Mouse (Mus musculus) embryonic facial prominence, embryonic 13.5 days (tissue): ENCODE measurements around the gene Tfap2a. TPM values are rescaled to one million over a fixed set of nuclear protein-coding genes. Genes with fewer than 3 reads are reported as not detected.

Experiments used
- ATAC-seq: fragments of 200-750 bp; cut with Nextera tagmentation; 2 replicates; pipeline ENCODE4 v1.8.0; 2017; ENCODE audit warnings: low read depth; ENCODE audit not compliant: insufficient number of reproducible peaks, insufficient read depth, low FRiP score, low TSS enrichment
- H3K27ac ChIP-seq: fragments of 300-500 bp; sonication (generic); 2 replicates; pipeline ENCODE4 v1.5.1; 2015; ENCODE audit warnings: moderate library complexity, mild to moderate bottlenecking, inconsistent platforms
- H3K27me3 ChIP-seq: fragments of 300-500 bp; sonication (generic); 2 replicates; pipeline ENCODE4 v1.6.1; 2015; ENCODE audit warnings: mild to moderate bottlenecking, inconsistent platforms
- H3K36me3 ChIP-seq: fragments of 300-500 bp; sonication (generic); 2 replicates; pipeline ENCODE4 v1.6.1; 2015; ENCODE audit warnings: mild to moderate bottlenecking, inconsistent platforms
- H3K4me1 ChIP-seq: fragments of 300-500 bp; sonication (generic); 2 replicates; pipeline ENCODE4 v1.6.1; 2015; ENCODE audit warnings: inconsistent platforms
- H3K4me2 ChIP-seq: fragments of 300-500 bp; sonication (generic); 2 replicates; pipeline ENCODE4 v1.6.1; 2015; ENCODE audit warnings: moderate library complexity, mild to moderate bottlenecking, inconsistent platforms
- H3K4me3 ChIP-seq: fragments of 300-500 bp; sonication (generic); 2 replicates; pipeline ENCODE4 v1.5.1; 2015; ENCODE audit warnings: mild to moderate bottlenecking, inconsistent platforms
- H3K9ac ChIP-seq: fragments of 300-500 bp; sonication (generic); 2 replicates; pipeline ENCODE4 v1.6.1; 2015; ENCODE audit warnings: mild to moderate bottlenecking, inconsistent platforms
- H3K9me3 ChIP-seq: fragments of 300-500 bp; sonication (generic); 2 replicates; pipeline ENCODE4 v1.6.1; 2016; ENCODE audit warnings: inconsistent platforms
- WGBS: fragments of 180-500 bp; shearing (Covaris S2); methylation state at CpG from one replicate; pipeline ENCODE4 v1.1.7; 2015; ENCODE audit warnings: mixed read lengths; 5-methylcytosine and 5-hydroxymethylcytosine counted together
- polyA plus RNA-seq: library from polyadenylated mRNA; unstranded; fragments of >200 nt; fragmentation: Nextera tagmentation; extraction: Ambion mirVana; gene quantifications from 2 replicates; pipeline ENCODE4 v1.2.1, GENCODE M21; 2015

The Tfap2a gene
- polyA plus RNA-seq, 1 experiment from 2014 or later = 17.5 TPM

- Histone ChIP-seq H3K27ac (no peak overlapping the region), H3K36me3 (no peaks in the 10 kb centered on the region), H3K4me1 (peaks cover 51% of the 10 kb centered on the region), H3K4me2 (peak overlapping the region; percentile 61), H3K9me3 (no peaks in the 10 kb centered on the region), H3K9ac (peak overlapping the region; percentile 32; the same call in 1 of the 2 replicates), H3K4me3 (peak overlapping the region; percentile 26), H3K27me3 (peaks cover 83% of the 10 kb centered on the region)
- no peak for ATAC-seq
- 3% methylated on average over 21 of the region's 21 CpGs for WGBS
Observed at GRCm38 (mm10) chr13:40709321-40710061, 28.7 kb downstream of the Tfap2a start.

GRCm38 (mm10) chr13:40708913-40709312 lies 29.3 kb downstream of the Tfap2a start:
- peak overlapping the region; percentile 26 for H3K4me3 ChIP-seq
- H3K27ac ChIP-seq = no peak overlapping the region
- under 1% methylated on average over 26 of the region's 26 CpGs for WGBS
- no peaks in the 10 kb centered on the region for H3K9me3 ChIP-seq
- peaks cover 51% of the 10 kb centered on the region for H3K4me1 ChIP-seq
- H3K9ac ChIP-seq = peak overlapping the region; percentile 27; the same call in 1 of the 2 replicates
- no peak for ATAC-seq
- no peaks in the 10 kb centered on the region for H3K36me3 ChIP-seq
- peaks cover 83% of the 10 kb centered on the region for H3K27me3 ChIP-seq
- H3K4me2 ChIP-seq = peak overlapping the region; percentile 61

- no peak overlapping the region for H3K4me3 ChIP-seq
- H3K27me3 ChIP-seq = peaks cover 87% of the 10 kb centered on the region
- WGBS = 4% methylated on average over 5 of the region's 5 CpGs
- H3K4me2 ChIP-seq = 0 out of 2 replicates have a peak overlapping the region, but pooled peaks have one; percentile 61
- H3K9me3 ChIP-seq = no peaks in the 10 kb centered on the region
- H3K4me1 ChIP-seq = peaks cover 57% of the 10 kb centered on the region
- no peaks in the 10 kb centered on the region for H3K36me3 ChIP-seq
- ATAC-seq = no peak
- H3K9ac ChIP-seq = no peak overlapping the region
- H3K27ac ChIP-seq = no peak overlapping the region
Observed at GRCm38 (mm10) chr13:40708271-40708670, 29.9 kb downstream of the Tfap2a start.

GRCm38 (mm10) chr13:40707646-40708045 lies 30.5 kb downstream of the Tfap2a start:
- Histone ChIP-seq H3K4me1 (peaks cover 63% of the 10 kb centered on the region), H3K36me3 (no peaks in the 10 kb centered on the region), H3K4me2 (no peak overlapping the region), H3K9ac (no peak overlapping the region), H3K27ac (no peak overlapping the region), H3K27me3 (peaks cover 93% of the 10 kb centered on the region), H3K9me3 (no peaks in the 10 kb centered on the region), H3K4me3 (no peak overlapping the region)
- 33% methylated on average over 3 of the region's 3 CpGs for WGBS
- ATAC-seq = no peak

DNA sequence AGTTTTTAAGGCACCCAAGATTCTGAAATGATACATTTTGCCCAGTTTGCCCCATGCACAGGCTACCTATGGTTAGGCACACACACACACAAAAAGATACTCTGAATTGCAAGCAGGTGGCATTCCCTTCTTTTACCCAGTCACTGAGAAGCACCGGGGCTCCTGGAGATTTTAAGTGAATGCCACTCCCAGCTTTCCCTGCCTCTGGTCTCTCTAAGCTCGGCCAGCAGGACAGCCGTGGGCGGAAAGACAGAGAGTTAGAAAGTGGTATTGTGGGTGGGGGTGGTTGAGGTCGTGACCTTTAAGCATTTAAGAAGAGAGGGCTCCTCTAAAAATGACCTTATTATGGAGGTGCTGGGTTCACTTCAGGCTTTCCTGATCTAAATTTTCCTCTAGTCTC lies 31.6 kb downstream of the Tfap2a start:
- 20% methylated on average over 5 of the region's 5 CpGs for WGBS
- peak overlapping the region; percentile 22; the same call in 1 of the 2 replicates for H3K27ac ChIP-seq
- H3K4me1 ChIP-seq = peaks cover 65% of the 10 kb centered on the region
- H3K9me3 ChIP-seq = no peaks in the 10 kb centered on the region
- H3K4me2 ChIP-seq = no peak overlapping the region
- no peak overlapping the region for H3K4me3 ChIP-seq
- peaks cover 94% of the 10 kb centered on the region for H3K27me3 ChIP-seq
- H3K9ac ChIP-seq = no peak overlapping the region
- no peaks in the 10 kb centered on the region for H3K36me3 ChIP-seq
- ATAC-seq = no peak

- ATAC-seq = no peak
- H3K27ac ChIP-seq = peak overlapping the region; percentile 48
- whole genome bisulfite sequencing = 17% methylated on average over 4 of the region's 4 CpGs
- H3K36me3 ChIP-seq = no peaks in the 10 kb centered on the region
- no peak overlapping the region for H3K4me3 ChIP-seq
- H3K9me3 ChIP-seq = no peaks in the 10 kb centered on the region
- H3K4me1 ChIP-seq = peaks cover 65% of the 10 kb centered on the region
- no peak overlapping the region for H3K9ac ChIP-seq
- H3K27me3 ChIP-seq = peaks cover 94% of the 10 kb centered on the region
- peak overlapping the region; percentile 67 for H3K4me2 ChIP-seq
Observed at GRCm38 (mm10) chr13:40705821-40706425, 32.3 kb downstream of the Tfap2a start.

DNA sequence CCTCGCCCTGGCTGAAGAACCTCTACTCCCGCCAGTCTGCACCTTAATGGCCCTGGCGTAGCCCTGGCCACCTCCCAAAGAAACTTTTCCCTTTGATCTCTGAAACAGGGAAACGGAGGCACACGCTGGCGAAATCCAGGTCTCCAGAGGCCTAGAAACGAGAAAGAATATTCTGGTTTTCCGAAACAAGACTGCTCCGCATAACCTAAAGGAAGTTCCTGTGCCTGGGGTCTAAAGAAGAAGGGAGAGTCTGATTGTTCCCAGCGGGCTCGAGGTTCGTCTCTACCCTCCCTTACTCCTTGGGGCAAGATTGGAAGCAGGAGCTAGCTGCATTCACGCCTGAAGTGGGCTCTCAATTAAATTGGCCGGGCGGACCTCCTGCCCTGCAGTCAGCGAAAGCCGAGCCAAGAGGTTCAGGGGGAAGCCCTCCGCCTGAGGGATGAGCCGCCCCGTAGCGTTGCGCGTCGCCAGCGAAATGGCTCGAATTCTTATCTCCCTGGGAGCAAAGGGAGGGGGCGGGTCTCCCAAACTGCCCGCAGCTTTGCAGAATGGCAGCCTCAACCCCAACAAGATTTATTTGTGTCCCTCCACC lies 33.2 kb downstream of the Tfap2a start:
- peak overlapping the region; percentile 67 for H3K4me2 ChIP-seq
- no peaks in the 10 kb centered on the region for H3K9me3 ChIP-seq
- under 1% methylated on average over 28 of the region's 28 CpGs for WGBS
- 0 out of 2 replicates have a peak, but pooled peaks have one; percentile 20 for ATAC-seq
- peaks cover 96% of the 10 kb centered on the region for H3K27me3 ChIP-seq
- H3K27ac ChIP-seq = peak overlapping the region; percentile 75; the same call in 1 of the 2 replicates
- H3K36me3 ChIP-seq = no peaks in the 10 kb centered on the region
- H3K4me3 ChIP-seq = peak overlapping the region; percentile 41
- peaks cover 62% of the 10 kb centered on the region for H3K4me1 ChIP-seq
- peak overlapping the region; percentile 40; the same call in 1 of the 2 replicates for H3K9ac ChIP-seq

- ATAC-seq = no peak
- H3K27me3 ChIP-seq = peaks cover 94% of the 10 kb centered on the region
- under 1% methylated on average over 38 of the region's 38 CpGs for WGBS
Observed at GRCm38 (mm10) chr13:40703982-40704501, 34.1 kb downstream of the Tfap2a start.

GRCm38 (mm10) chr13:40703123-40703797 lies 34.9 kb downstream of the Tfap2a start:
- H3K27ac ChIP-seq = no peak overlapping the region
- H3K36me3 ChIP-seq = no peaks in the 10 kb centered on the region
- peaks cover 86% of the 10 kb centered on the region for H3K27me3 ChIP-seq
- H3K9ac ChIP-seq = no peak overlapping the region
- H3K4me2 ChIP-seq = peak overlapping the region; percentile 67
- H3K4me3 ChIP-seq = no peak overlapping the region
- no peaks in the 10 kb centered on the region for H3K9me3 ChIP-seq
- peaks cover 45% of the 10 kb centered on the region for H3K4me1 ChIP-seq
- no peak for ATAC-seq
- 6% methylated on average over 19 of the region's 19 CpGs for WGBS

More at GRCm38 (mm10) chr13:40703982-40704501, 34.1 kb downstream of the Tfap2a start:
- Histone ChIP-seq H3K9me3 (no peaks in the 10 kb centered on the region), H3K4me2 (peak overlapping the region; percentile 67), H3K4me3 (peak overlapping the region; percentile 41), H3K4me1 (peaks cover 52% of the 10 kb centered on the region), H3K27ac (no peak overlapping the region), H3K36me3 (no peaks in the 10 kb centered on the region), H3K9ac (peak overlapping the region; percentile 44; the same call in 1 of the 2 replicates)

DNA sequence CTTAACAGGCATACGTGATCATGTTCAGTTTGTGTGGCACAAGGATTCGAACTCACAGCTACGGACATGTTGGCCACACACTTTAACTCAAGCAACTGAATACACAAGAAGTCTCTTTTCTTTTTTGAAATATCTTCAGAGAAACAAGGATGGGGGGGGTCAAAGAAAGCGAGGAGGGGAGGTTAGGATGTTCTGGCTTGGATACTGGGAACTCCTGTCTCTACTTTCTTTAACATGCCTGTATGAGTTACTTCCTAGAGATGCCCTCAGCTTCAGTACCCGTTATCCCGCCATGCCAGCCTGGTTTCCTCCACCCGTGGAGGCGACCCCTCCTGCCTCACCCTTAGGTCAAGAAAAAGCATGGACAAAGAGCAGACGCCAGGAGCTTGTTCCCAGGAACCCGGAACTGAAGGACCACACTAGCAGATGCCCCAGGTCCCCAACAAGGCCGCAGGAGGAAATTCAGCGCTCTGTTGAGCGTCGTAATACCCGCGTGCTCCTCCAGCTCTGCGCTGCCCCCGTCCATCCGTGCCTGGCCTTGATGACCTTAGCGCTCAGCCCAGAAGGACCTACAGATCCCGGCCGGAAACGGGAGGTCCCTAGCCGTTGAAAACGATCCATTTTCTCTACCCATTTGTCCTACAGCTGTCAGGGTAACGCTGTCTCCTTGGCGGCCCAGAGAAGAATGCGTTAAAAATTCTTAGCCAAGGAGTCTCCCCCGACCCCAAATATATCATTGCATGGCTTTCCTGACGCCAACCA lies 35.6 kb downstream of the Tfap2a start:
- 13% methylated on average over 30 of the region's 30 CpGs for WGBS

More for the DNA sequence above, 35.6 kb downstream of the Tfap2a start:
- peaks cover 80% of the 10 kb centered on the region for H3K27me3 ChIP-seq
- H3K4me2 ChIP-seq = peak overlapping the region; percentile 67; the same call in 1 of the 2 replicates
- H3K9ac ChIP-seq = no peak overlapping the region
- no peaks in the 10 kb centered on the region for H3K9me3 ChIP-seq
- H3K36me3 ChIP-seq = no peaks in the 10 kb centered on the region
- no peak overlapping the region for H3K27ac ChIP-seq
- peaks cover 46% of the 10 kb centered on the region for H3K4me1 ChIP-seq
- ATAC-seq = no peak
- no peak overlapping the region for H3K4me3 ChIP-seq
